Mouse (Mus musculus) kidney, postnatal 25 days (tissue): ENCODE results near the gene 2010111I01Rik.

Experiments
- DNase-seq, 2 experiments: peaks; one replicate each; pipeline ENCODE4 v3.0.0; 2021; ENCODE audit warnings: mixed read lengths in 2 of 2

Gene 2010111I01Rik

GRCm38 (mm10) chr13:63117495-63118184, 152.9 kb downstream of the 2010111I01Rik start:
- no peak for DNase-seq

DNA sequence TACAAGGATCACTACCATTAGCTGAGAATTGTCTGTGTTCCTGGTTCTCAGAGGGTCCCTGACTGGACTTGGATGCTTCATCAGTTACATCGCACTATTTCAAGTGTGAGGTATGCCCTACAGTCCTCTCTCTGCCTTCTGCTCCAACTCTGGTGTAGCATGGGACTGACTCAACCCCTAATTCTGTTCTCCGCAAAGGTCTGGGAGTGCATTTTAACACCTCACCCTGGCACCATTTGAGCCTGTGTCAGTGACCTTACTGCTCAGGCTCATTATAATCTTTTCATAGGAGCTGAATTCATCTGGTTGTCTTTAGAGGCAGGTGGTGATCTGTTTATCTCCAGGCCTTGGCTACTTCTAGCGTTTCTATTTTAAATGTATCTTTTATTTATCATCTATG, 154.0 kb downstream of the 2010111I01Rik start:
- no peak for DNase-seq

- DNase-seq: no peak
Measured at GRCm38 (mm10) chr13:63120296-63120695, 155.6 kb downstream of the 2010111I01Rik start.

- peak in 1 of 2 experiments; percentile 47 for DNase-seq
Measured at GRCm38 (mm10) chr13:63121747-63122146, 157.1 kb downstream of the 2010111I01Rik start.

DNA sequence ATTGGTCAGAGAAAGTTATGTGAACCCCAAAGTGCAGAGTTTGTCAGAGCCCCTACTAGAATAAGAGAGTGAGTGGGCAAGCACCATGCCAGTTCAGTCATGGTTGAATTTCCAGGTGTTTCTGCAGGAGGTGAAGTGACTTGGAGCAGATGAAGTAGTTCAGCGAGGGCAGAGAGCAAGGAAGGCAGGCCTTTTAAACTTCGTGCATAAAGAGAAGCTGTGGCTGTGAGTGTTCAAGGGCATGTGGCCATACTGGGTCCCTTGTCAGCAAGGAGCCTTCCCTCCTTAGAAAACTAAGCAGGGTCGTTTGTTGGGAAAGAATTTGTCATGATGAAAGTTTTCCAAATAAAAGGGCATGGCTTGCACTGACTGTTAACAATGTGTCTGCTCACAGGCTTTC, 161.5 kb downstream of the 2010111I01Rik start:
- DNase-seq: no peak

- no peak for DNase-seq
Measured at GRCm38 (mm10) chr13:63127516-63127915, 162.8 kb downstream of the 2010111I01Rik start.

- peak; percentile 32 to 69 for DNase-seq
Measured at GRCm38 (mm10) chr13:63134879-63135421, 170.3 kb downstream of the 2010111I01Rik start.

GRCm38 (mm10) chr13:63135994-63136393, 171.3 kb downstream of the 2010111I01Rik start:
- no peak for DNase-seq

DNA sequence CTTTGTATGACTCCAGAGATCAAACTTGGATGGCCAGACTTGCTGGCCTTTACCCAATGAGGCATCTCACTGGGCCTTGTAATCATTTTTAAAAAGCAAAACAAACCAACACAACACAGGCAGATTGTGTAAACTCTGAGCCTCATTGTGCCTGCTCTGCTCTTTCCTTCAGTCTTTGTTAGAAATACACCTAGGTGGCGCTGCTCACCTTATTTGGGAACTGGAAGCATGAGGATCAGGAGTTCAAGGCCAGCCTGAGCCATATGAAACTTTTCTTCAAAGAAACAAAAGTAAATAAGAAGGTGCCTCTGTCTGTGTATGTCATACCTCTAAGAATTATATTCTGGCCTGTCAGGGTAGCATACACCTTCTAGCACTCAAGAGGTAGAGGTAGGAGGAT, 172.1 kb downstream of the 2010111I01Rik start:
- DNase-seq: peak in 1 of 2 experiments; percentile 45

DNA sequence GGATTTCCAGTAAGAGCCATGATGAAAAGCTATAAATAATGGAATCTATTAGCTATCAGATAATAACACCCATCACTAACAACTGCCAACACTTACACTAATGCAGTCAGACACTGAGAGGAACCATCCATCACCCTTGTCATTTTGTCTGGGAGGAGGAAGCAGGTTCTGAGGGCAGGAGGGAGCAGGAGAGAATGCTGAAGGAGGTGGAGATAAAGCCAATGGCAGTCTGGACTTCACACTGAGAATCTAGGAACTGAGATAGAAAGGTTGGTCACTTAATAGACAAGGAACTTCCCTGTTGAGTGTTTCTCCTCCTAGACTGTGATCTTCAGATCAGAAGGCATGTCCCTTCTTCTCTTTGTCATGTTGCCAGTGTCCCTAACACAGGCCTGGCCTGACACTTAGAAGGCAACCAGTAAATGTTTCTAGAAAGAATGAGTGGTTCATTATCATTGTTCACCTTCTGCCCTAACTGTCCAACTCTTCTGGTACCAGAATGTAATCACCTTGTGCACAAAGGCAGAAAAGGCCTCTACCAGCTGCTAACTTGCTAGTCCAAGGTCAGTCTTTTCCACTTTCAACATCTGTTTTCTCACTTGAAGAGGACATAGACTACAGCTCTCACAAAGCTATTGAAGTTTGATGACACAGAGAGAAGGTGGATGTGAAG, 173.8 kb downstream of the 2010111I01Rik start:
- no peak for DNase-seq

- peak; percentile 12 to 39 for DNase-seq
Measured at GRCm38 (mm10) chr13:63139463-63140226, 175.0 kb downstream of the 2010111I01Rik start.

- no peak for DNase-seq
Measured at GRCm38 (mm10) chr13:63140784-63141183, 176.1 kb downstream of the 2010111I01Rik start.

DNA sequence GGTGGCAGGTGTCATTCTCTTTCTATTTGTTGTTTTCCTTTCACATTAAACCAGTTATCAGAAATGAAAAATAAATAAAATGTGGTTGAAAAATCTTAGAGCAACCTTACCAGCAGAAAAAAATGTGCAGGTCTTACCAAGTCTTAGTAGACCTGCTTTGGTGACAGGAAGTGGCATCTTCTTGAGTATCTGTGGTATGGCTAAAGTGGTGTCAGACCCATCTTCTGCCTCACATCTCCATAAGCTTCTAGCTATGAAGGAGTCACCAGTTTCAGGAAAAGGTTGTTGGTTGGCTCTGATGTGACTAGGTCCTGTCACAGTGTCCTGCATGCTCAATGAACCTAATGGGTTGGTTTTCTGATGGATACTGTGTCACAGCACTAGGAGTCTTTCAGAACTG, 176.6 kb downstream of the 2010111I01Rik start:
- DNase-seq: no peak

- DNase-seq: no peak
Measured at GRCm38 (mm10) chr13:63146604-63147188, 182.0 kb downstream of the 2010111I01Rik start.

DNA sequence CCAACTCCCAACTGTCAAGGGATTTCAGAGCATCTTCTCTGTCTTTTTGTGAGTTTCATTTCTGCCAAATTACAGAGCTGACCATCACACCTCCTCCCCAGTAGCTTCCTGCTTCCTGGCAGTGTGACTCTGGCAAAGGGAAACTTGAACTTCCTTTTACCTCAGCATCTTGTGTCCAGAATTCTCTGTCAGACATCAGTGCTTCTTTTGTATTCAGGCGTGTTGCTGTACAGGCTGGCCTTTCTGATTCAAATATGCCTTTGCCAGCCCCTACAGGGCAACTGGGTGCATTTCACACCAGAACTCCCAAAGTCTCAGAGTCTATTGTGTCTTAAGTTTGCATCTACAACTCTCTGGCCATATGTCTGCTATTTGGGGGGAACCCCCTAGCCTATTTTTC, 183.5 kb downstream of the 2010111I01Rik start:
- DNase-seq: peak; percentile 21 to 59

- DNase-seq: no peak
Measured at GRCm38 (mm10) chr13:63150470-63151020, 185.9 kb downstream of the 2010111I01Rik start.

GRCm38 (mm10) chr13:63151028-63151738, 186.5 kb downstream of the 2010111I01Rik start:
- no peak for DNase-seq

DNA sequence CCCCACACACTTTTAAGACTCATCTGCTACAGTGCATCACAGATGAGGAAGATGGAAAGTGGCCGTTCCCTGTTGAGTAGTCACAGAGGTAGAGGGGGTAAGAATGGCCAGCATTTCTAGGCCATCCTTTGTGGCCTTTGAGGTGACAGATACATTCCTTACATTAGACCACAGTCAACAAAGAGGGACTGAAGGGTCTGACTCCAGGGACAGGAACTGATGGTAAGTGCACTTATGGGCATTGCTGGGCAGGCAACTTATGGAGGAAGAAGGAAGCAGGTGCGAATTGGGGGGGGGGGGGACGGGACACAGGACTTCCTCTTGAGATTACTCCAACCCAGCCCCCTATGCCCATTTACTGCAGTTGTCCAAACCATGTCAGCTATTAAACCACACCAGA, 187.8 kb downstream of the 2010111I01Rik start:
- DNase-seq: no peak

GRCm38 (mm10) chr13:63153397-63153796, 188.7 kb downstream of the 2010111I01Rik start:
- DNase-seq: peak; percentile 55 to 74

GRCm38 (mm10) chr13:63154851-63155571, 190.3 kb downstream of the 2010111I01Rik start:
- DNase-seq: peak; percentile 60 to 65

DNA sequence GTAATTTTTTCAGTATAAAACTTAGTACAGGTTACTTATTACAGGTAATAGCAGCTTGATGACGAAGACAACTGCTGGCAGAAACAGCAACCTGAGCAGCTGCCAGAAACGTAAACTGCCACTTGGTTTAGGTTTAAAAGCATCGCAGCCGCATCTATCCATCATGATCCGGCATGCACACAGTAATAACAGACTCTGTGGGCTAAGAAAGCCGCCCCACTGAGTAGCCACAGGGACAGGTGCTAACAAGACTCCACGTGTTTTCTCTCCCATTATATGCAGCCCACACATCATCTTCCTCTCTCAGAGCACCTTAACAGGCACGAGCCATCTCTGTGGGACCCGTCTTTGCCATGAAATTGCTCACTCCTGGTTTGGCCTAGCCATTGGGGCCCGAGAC, 191.6 kb downstream of the 2010111I01Rik start:
- peak in 1 of 2 experiments; percentile 15 for DNase-seq
